Mouse (Mus musculus): ENCODE results near the gene Tinf2.
A peak's percentile ranks its signal among the peaks of the same experiment; 100 is the strongest.

Gene Tinf2

GRCm38 (mm10) chr14:55706051-55706600, 24.5 kb upstream of the Tinf2 start:
- no peak for DNase-seq (ENCODE audit: low read depth, low spot score)

- DNase-seq (ENCODE audit: low read depth, low spot score), result no peak
Observed at GRCm38 (mm10) chr14:55702761-55703160, 21.1 kb upstream of the Tinf2 start.

GRCm38 (mm10) chr14:55701131-55701530, 19.5 kb upstream of the Tinf2 start:
- DNase-seq (ENCODE audit: low read depth, low spot score), result no peak

- DNase-seq (ENCODE audit: low read depth, low spot score), result no peak
Observed at GRCm38 (mm10) chr14:55697226-55697625, 15.6 kb upstream of the Tinf2 start.

- DNase-seq (ENCODE audit: low read depth, low spot score), result no peak
Observed at GRCm38 (mm10) chr14:55689433-55689832, 7.8 kb upstream of the Tinf2 start.

- DNase-seq (ENCODE audit: low read depth, low spot score), result no peak
Observed at GRCm38 (mm10) chr14:55682118-55682493, 486 bp upstream of the Tinf2 start.

- no peak for DNase-seq (ENCODE audit: low read depth, low spot score)
Observed at GRCm38 (mm10) chr14:55677615-55678014, 4.0 kb downstream of the Tinf2 start.

GRCm38 (mm10) chr14:55672741-55673060, 8.9 kb downstream of the Tinf2 start:
- DNase-seq (ENCODE audit: low read depth, low spot score), result no peak

- peak; percentile 95 for DNase-seq (ENCODE audit: low read depth, low spot score)
Observed at GRCm38 (mm10) chr14:55671833-55672740, 9.5 kb downstream of the Tinf2 start, which contains the start of the genes Gmpr2 and Nedd8. Gene Gmpr2 (plus strand): TSS chr14:55671941. Gene Nedd8 (minus strand): TSS chr14:55672124.

- DNase-seq (ENCODE audit: low read depth, low spot score), result no peak
Observed at GRCm38 (mm10) chr14:55671486-55671832, 10.2 kb downstream of the Tinf2 start.

- no peak for DNase-seq (ENCODE audit: low read depth, low spot score)
Observed at GRCm38 (mm10) chr14:55660636-55661035, 21.0 kb downstream of the Tinf2 start.

- peak; percentile 52 for DNase-seq (ENCODE audit: low read depth, low spot score)
Observed at GRCm38 (mm10) chr14:55659960-55660573, 21.6 kb downstream of the Tinf2 start, which contains the start of gene Mdp1. Gene Mdp1 (minus strand): TSS chr14:55660508.

GRCm38 (mm10) chr14:55658011-55658410, 23.6 kb downstream of the Tinf2 start:
- DNase-seq (ENCODE audit: low read depth, low spot score), result no peak

GRCm38 (mm10) chr14:55656935-55657334, 24.7 kb downstream of the Tinf2 start:
- no peak for DNase-seq (ENCODE audit: low read depth, low spot score)

GRCm38 (mm10) chr14:55651528-55651927, 30.1 kb downstream of the Tinf2 start:
- DNase-seq (ENCODE audit: low read depth, low spot score), result no peak

- DNase-seq (ENCODE audit: low read depth, low spot score), result no peak
Observed at GRCm38 (mm10) chr14:55649884-55650283, 31.7 kb downstream of the Tinf2 start, which contains the start of gene Tssk4. Gene Tssk4 (plus strand): TSS chr14:55650184.

GRCm38 (mm10) chr14:55644261-55644888, 37.2 kb downstream of the Tinf2 start:
- no peak for DNase-seq (ENCODE audit: low read depth, low spot score)

- peak; percentile 50 for DNase-seq (ENCODE audit: low read depth, low spot score)
Observed at GRCm38 (mm10) chr14:55643060-55643907, 38.3 kb downstream of the Tinf2 start, which contains the start of gene Tm9sf1. Gene Tm9sf1 (minus strand): TSS chr14:55643806.

- DNase-seq (ENCODE audit: low read depth, low spot score), result no peak
Observed at GRCm38 (mm10) chr14:55642679-55643059, 39.0 kb downstream of the Tinf2 start.

- DNase-seq (ENCODE audit: low read depth, low spot score), result no peak
Observed at GRCm38 (mm10) chr14:55641291-55641690, 40.3 kb downstream of the Tinf2 start.

- no peak for DNase-seq (ENCODE audit: low read depth, low spot score)
Observed at GRCm38 (mm10) chr14:55640816-55641215, 40.8 kb downstream of the Tinf2 start.

All from WW6 (cell line).